Mouse (Mus musculus): ENCODE data around the gene Mdm2. TPM values are rescaled to one million over a fixed set of nuclear protein-coding genes. Genes with fewer than 3 reads are reported as not detected.

The Mdm2 gene
- total RNA-seq, 2 experiments from 2014 or later = 45.7 to 50.2 TPM

DNA sequence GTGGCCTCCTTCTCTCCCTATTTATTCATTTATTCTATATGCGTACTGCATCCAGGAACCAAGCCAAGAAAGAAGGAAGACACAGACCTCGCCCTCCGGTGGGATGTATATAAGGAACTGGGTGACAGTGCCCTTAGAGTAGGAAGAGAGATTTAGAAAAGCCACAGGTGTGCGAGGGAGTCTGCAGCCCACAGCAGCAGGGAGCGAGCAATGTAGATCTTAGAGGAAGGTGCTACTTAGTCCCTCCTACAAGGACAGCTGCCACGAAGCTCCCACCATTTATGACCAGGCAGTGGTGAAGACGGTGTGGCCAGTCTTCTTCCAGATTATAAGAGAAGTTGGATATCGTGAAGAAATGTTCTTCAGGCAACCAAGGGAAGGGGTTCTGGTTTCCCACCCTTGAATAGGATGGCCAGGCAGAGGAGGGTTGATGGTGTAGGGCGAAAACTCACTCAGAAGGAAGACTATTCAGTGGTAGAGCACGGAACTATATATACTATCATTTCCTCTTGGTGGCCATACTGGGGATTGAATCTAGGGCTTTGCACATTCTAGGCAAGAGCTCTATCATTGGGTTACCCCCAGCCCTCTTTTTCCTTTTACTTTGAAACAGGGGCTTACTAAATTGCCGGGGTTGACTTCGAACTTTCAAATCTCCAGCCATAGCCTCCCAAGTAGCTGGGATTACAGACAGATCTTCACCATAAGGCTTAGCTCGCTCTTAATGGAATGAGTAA, 38.5 kb downstream of the Mdm2 start:
- DNase-seq (ENCODE audit: low spot score) = no peak

DNA sequence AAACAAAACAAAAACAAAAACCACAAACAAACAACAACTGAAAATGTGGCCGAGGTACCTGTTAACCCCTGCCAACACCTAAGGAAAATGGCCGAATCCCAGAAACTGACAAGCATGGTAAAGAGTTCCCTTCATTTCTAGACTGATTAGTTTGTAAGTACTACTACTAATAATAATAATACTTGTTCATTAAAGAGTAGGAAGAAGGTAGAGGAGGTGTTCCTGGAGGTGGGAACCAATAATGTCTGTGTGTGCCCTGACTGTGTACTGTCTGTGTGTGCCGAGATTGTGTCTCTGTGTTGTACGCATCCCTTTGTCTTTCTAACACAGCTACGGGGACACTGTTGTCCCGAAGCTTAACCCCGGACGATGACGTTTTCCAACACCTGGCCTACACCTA, 39.3 kb downstream of the Mdm2 start:
- no peak for DNase-seq (ENCODE audit: low spot score)

DNA sequence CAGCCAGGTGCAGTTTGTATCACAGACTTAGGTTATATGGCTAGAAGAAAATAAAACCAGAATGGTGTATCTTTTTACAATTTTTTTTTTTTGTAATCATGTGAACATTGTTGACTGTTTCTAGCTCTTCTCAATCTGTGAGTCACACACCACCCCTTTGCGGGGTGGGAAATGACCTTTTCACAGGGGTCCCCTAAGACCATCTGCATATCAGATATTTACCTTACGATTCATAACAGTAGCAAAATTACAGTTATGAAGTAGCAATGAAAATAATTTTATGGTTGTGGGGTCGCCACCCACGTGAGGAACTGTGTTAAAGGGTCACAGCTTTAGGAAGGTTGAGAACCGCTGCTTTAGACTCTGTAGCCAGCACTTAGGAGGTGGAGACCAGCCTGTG, 39.8 kb downstream of the Mdm2 start:
- no peak for DNase-seq (ENCODE audit: low spot score)

DNA sequence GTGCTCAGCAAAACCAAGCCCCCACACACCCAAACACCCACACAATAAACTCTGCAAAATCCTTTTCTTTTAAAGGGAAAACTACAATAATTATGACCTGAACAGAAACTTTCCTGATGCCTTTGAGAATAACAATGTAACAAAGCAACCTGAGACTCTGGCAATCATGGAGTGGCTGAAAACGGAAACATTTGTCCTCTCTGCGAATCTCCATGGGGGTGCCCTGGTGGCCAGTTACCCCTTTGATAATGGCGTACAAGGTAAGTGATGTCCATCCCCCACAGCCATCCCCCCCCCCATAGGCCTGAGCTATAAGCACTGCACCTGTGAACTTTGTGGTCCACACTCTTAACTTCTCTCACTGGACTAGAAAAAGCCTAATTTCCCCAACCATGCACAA, 40.5 kb downstream of the Mdm2 start:
- no peak for DNase-seq (ENCODE audit: low spot score)

DNA sequence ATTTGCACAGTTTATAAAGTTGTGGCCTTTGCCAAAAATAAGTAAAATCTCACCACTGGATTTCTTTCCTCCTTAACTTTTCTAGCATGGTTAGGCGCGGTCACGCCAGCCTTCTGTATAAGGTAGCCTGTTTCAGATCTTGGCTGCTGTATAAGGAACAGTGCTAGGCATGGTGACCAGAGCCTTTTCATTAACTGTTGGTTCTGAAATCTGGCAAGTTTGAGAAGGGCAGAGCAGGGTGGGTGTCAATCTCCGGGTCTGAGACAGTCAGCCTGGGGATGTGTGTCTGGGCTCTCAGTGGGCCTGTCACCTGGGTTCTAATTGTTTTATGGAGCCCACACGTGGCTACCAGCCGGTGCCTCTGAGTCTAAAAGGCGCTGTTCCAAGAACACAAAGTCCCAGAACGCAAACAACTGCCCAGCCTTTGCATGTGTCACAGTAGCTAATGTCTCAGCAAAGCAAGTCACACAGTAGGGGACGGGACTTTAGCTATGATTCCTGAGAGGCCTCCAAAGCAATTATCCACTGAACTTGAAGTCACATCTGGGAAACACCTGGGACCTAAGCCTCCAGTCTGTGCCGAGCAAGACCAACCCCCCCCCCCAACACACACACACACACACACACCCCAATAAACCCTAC, 41.0 kb downstream of the Mdm2 start:
- DNase-seq (ENCODE audit: low spot score) = peak; percentile 12

DNA sequence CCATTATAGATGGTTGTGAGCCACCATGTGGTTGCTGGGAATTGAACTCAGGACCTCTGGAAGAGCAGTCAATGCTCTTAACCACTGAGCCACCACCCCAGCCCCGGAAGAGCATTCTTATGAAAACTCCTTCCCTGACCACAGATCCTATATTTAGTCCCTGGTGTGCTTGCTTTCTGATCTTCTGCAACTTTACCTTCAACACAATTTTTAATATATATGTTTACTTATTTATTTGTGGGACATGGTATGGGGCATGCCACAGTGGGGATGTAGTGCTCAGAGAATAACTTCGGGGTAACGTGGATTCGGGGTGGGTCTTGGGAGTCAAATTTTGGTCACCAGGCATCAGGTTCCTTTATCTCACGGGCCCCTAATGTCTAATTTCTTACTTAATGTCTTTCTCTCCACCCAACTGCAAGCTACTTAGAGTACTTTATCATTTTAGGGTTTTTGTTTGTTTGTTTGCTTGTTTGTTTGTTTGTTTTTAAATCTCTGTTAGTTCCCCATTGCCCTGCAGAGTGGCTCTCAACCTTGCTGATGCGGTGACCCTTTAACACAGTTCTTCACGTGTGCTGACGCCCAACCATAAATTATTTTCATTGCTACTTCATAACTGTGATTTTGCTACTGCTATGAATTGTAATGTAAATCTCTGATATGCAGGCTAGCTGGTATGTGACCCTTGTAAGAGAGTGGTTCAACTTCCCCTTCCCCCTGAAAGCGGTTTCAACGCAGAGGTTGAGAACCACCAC, 41.8 kb downstream of the Mdm2 start:
- no peak for DNase-seq (ENCODE audit: low spot score)

DNA sequence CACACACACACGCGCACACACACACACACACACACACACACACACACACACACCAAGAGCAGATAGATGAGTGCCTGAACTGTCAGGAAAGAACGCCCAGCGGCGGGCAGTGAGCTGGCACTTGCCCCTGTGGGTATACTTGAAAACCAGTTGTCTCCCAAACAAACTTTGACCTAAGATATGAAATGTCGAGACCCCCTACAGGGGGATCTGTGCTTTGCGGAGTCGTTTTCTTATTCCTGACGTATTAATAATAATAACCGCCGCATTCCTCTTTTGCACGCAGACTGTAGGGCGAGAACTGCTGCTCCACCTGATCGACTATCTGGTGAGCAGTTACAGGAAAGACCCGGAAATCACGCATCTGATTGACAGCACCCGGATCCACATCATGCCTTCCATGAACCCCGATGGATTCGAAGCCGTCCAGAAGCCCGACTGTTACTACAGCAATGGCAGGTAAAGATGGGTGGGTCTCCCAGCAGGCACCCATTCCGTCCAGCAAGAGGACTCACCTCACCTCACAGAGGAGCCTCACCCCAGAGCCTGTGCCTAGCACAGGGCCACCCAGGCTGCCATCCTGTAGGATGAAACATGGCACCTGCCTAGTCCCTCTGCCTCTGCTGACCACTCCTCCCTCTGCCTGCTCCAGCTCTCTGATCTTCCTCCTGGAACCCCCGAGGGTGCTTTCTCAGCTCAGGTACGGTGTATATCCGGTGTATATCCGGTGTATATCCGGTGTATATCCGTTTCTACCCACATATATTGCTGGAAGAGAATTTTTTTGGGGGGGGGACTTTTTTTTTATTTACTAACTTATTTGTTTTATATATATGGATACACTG, 42.7 kb downstream of the Mdm2 start:
- DNase-seq (ENCODE audit: low spot score) = no peak

DNA sequence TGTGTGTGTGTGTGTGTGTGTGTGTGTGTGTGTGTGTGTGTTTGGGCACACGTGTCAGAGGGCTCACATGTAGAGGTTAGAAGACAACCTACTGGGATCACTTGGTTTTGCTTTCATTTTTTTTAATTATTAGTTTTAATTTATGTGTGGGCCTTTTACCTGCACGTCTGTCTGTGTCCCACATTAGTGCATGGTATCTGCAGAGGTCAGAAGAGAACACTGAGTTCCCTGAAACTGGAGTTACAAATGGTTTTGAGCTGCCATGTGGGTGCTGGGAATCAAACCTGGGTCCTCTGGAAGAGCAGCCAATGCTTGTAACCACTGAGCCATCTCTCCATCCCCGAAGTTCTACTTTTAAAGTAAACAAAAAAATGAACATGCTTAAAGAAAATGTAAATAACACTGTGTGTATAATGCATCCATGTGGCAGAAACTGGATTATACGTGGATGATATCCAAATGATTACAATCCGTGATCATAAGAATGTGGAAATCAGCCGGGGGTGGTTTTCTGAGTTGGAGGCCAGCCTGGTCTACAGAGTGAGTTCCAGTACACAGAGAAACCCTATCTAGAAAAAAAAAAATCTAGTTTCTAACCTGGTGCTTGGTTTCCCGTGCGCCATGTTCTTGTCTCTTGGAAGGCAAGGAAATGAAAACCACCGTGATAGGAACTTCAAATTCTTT, 43.5 kb downstream of the Mdm2 start:
- no peak for DNase-seq (ENCODE audit: low spot score)

DNA sequence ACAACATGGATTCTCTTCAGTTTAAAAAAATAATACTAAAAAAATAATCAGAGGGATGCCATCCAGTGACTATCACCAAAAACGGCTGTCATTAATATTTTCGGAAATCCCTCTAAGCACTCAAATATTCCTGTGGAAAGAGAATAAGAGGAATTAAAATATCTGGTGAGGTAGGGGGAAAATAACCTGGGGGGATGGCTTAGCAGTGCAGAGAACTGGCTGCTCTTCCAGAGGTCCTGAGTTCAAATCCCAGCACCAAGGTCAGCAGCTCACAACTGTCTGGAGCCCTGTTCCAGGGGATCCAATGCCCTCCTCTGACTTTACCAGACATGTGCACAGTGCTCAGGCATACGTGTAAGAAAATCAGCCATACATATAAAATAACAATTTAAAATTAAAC, 44.2 kb downstream of the Mdm2 start:
- no peak for DNase-seq (ENCODE audit: low spot score)

DNA sequence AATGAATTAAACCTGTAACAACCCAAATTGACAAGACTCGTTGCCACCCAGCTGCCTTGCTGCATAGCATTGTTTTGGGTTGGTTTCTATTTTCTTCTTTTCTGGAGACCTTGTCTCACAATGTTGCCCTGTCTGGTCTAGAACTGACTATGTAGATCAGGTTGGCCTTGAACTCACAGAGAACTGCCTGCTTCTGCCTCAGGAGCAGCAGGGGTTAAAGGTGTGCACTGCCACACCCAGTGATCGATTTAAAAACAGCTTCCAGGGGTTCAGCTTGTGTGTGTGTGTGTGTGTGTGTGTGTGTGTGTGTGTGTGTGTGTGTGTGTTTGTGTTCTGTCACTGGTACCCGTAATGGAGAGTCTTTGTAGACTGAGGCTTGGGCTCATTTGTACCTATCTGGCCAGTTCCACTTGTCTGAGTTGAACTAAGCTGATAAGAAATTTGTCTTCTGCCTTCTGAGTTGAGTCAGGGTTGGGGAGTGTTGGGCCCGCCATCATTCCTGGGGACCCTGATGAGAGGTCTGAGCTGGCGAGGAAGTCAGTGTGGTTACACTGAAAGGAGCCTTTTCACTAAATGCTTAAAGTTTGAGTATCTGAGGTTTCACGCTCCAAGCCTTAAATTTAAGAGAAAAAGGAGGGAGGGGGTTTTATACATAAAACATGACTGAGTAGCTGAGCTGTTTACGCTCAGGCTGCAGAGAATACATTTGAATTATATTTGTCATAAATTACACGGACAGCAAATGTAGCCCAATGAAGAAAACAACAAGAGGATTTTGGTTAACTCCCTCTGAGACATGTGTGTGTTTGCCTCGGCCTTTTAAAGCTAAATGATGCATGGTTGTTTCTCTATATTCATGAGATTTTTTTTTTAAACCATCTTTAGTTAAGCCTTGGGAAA, 44.9 kb downstream of the Mdm2 start:
- no peak for DNase-seq (ENCODE audit: low spot score)

DNA sequence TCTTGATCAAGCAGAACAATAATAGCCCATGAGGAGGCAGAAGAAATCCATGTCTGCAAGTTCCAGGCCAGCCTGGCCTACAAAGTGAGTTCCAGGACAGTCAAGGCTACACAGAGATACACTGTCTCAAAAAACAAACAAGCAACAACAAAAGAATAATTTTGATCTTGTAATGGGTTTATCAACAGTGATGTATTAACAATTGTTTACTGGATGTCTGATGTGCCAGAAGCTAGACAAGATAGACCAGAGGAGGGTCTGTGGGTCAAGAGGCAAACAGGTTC, 45.7 kb downstream of the Mdm2 start:
- DNase-seq (ENCODE audit: low spot score) = no peak

DNA sequence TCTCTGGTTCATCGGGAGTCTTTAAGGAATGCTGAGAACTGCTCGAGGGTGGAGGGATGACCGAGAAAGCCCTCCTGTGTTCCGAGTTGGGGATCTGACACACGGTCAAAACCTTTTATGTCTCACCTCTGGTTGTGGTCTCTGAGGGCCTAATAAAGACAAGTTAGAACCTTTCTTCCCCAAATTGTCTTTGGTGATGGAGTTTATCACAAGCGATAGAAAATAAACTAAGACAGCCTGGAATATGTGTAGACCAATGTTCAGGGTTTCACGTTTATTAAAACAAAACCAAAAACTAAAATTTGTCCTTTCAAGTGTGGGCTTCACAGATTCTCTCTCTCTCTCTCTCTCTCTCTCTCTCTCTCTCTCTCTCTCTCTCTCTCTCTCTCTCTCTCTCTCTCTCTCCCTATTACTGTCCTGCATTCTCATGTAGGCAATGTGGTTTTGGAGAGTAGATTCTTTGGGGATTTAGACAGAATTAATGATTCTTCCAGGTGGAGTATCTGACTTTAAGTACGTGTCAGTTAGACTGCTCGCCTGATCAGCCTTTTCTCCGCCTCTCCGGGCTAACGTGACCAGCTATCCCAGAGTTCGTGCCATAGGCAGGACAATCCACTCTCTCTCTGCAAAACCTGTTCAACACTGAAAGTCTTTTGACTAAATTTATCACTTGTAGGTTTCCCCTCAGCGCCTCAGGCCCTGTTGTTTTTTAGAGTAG, 46.2 kb downstream of the Mdm2 start:
- no peak for DNase-seq (ENCODE audit: low spot score)

DNA sequence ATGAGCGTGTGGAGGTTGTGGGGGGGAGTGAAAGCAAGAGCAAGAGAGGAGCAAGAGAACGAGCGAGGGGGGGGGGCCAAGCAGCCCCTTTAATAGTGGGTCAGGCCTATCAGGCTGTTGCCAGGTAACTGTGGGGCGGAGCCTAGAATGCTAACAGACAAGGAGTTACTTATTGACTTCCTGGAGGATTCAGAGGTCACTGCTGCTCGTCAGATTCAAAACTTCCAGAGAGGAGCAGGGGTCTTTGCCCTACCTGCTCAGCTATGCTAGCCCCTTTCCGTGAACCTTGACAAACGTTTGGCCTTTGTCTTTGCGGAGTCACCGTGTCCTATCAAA, 46.7 kb downstream of the Mdm2 start:
- no peak for DNase-seq (ENCODE audit: low spot score)

DNA sequence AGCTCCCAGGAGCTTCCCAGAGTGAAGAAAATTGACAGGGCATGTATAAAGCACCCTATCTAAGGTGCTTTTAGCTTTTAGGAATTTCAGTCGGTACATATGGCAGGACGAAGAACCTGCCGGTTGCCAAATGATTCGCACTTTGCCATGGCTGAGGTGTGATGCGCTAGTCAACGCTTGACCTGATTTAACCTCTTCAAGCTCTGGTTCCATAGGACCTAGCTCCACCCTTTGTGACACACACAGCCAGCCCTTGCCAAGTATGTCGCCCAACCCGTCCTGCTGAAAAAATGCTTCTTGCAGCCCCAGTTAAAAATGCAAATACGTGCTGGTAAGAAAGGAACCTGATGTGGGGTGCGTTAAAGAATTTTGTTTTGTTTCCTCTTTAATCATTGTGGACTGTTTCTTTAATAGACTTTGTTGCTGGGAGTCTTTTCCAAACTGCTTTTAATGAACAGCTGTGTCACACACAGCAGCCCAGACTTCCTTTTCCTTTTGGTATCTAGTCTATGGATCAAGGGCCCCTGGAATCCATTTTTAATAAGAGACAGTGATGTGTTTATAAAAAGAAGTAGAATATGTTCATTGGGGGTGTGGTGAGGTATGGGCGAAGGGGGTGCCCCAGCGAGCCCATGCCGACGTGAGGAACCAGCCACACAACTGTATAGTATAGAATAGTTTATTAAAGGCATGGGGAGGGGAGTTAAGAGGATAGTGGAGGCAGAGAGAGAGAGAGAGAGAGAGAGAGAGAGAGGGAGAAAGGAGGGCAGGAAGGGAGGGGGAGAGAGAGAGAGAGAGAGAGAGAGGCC, 47.3 kb downstream of the Mdm2 start:
- DNase-seq (ENCODE audit: low spot score) = no peak

DNA sequence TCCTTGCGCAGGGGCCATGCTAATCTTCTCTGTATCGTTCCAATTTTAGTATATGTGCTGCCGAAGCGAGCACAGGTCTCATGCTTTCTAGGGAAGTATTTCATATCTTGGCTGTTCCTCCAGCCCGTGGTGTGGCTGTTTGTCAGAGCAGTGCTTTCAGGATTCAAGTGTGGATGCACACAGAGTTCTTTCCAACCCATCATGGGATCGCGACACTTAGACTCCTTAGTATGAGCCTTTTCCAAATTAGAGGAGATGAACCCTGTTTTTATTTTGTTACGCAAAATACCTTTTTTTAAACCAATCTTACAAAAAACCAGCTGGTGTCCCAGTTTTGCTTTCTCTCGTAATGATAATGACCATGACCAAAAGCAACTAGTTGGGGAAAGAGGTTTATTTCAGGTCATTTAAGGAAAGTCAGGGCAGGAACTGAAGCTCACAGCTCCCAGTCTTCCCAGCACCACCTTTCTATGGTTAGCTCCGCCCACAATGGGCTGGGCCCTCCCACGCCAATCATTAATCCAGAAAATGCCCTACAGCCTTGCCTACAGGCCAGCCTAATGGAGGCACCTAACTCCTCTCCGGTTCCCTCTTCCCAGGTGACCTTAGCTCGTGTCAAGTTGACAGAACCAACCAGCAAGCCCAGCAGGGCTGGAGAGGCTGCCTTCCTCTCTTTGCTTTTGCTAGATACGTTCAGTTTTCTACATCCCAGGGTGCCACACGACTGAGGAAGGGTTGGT, 48.1 kb downstream of the Mdm2 start:
- no peak for DNase-seq (ENCODE audit: low spot score)

DNA sequence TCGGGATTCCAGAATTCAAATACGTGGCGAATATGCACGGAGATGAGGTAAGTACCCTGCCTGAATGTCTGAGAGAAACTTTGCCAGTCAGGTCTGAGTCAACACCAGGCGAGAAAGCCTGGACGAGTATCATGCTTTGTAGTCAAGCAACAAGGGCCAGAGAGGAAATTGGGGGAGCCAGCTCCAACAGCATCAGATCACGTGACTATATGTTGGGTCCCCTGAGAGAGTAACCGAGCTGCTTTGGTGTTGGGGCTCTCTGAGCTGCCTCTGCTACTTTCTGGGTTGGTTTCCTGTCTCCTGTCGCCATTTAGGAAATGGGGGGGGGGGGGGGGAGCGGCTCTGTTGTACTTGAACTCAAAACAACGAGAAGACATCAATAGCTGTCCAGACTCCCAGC, 50.7 kb downstream of the Mdm2 start:
- no peak for DNase-seq (ENCODE audit: low spot score)

DNA sequence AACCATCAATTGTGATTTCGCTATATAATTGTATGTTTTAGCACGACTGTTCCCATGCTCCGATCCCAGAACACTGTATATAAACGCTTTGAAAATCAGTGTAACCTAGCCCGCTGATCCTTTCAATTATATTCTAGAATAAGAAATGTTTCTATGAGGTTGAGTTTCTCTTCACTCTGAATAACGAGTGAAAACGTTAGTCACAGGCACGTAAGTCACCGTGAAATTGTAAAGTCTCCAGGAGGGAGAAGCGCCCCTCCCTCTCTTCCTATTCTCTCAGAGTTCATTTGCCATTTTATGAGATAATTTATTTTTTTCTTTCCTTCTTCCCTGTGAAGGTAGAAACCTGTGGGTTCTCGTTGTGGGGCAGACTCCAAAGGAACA, 51.1 kb downstream of the Mdm2 start:
- no peak for DNase-seq (ENCODE audit: low spot score)
